Mouse (Mus musculus) CH12.LX (cell line): ENCODE measurements around the gene Klc1. TPM values are rescaled to one million over a fixed set of nuclear protein-coding genes. Genes with fewer than 3 reads are reported as not detected.

ENCODE experiments used
- DNase-seq: peaks from one replicate; pipeline ENCODE4 v3.0.0-alpha.2; 2013; ENCODE audit errors: extremely low read depth
- H3K27ac ChIP-seq: 2 replicates; pipeline ENCODE4 v1.5.1; 2012; ENCODE audit warnings: low read depth, mild to moderate bottlenecking, control low read depth, moderate library complexity; ENCODE audit not compliant: insufficient read depth
- H3K27me3 ChIP-seq: replicated peaks from 2 replicates; pipeline ENCODE3; 2012; ENCODE audit warnings: inconsistent platforms
- H3K36me3 ChIP-seq, 2 experiments: replicated peaks in 1 of 2; 2 replicates each; pipeline versions ENCODE3 to v1.6.1; 2012; ENCODE audit warnings: inconsistent platforms in 1 of 2, low read length in 1 of 2, mild to moderate bottlenecking in 1 of 2, mixed read lengths in 1 of 2, moderate library complexity in 1 of 2; ENCODE audit not compliant: control insufficient read depth in 1 of 2, insufficient read depth in 1 of 2
- H3K4me1 ChIP-seq, 2 experiments: 2 replicates each; pipeline ENCODE4 v1.6.1; 2012; ENCODE audit warnings: inconsistent platforms in 1 of 2, moderate library complexity in 1 of 2; ENCODE audit not compliant: insufficient read depth in 2 of 2, control insufficient read depth in 1 of 2
- H3K4me2 ChIP-seq: 2 replicates; pipeline ENCODE4 v1.6.1; 2012; ENCODE audit warnings: low read depth, mild to moderate bottlenecking, control low read depth; ENCODE audit not compliant: poor library complexity, insufficient read depth, severe bottlenecking
- H3K4me3 ChIP-seq, 3 experiments: fragments of 150-350 bp in 1 of 3; sonication (generic) in 1 of 3; replicated peaks in 1 of 3; 2 replicates each; pipeline versions ENCODE3 to v1.5.1; 2011 to 2012; ENCODE audit warnings: low read depth in 2 of 3, low read length in 2 of 3, mild to moderate bottlenecking in 2 of 3, moderate library complexity in 2 of 3, control low read depth in 1 of 3, improper control_type of control experiment in 1 of 3, inconsistent platforms in 1 of 3, mixed read lengths in 1 of 3; ENCODE audit not compliant: poor library complexity in 1 of 3
- H3K79me2 ChIP-seq: replicated peaks from 2 replicates; pipeline ENCODE4 v1.6.1; 2012; ENCODE audit warnings: mild to moderate bottlenecking, moderate library complexity; ENCODE audit not compliant: control insufficient read depth, poor library complexity, insufficient read depth, severe bottlenecking; ENCODE audit errors: extremely low read depth
- H3K9ac ChIP-seq: 2 replicates; pipeline ENCODE4 v1.6.1; 2012; ENCODE audit warnings: low read depth, mild to moderate bottlenecking, control low read depth, moderate library complexity; ENCODE audit not compliant: insufficient read depth
- H3K9me3 ChIP-seq: replicated peaks from 2 replicates; pipeline ENCODE3; 2012; ENCODE audit warnings: low read length, inconsistent platforms, mixed read lengths
- BHLHE40 ChIP-seq: IDR thresholded peaks from 2 replicates; pipeline ENCODE4 v1.6.1; 2011; ENCODE audit warnings: mild to moderate bottlenecking, low read depth, low read length, improper control_type of control experiment
- CHD2 ChIP-seq: IDR thresholded peaks from 2 replicates; pipeline ENCODE4 v1.6.1; 2011; ENCODE audit warnings: low read length, improper control_type of control experiment
- CTCF ChIP-seq, 2 experiments: IDR thresholded peaks in 1 of 2; conservative IDR thresholded peaks in 1 of 2; 2 replicates each; pipeline ENCODE4 v1.5.1; 2011 to 2012; ENCODE audit warnings: low read depth in 2 of 2, low read length in 2 of 2, improper control_type of control experiment in 1 of 2, inconsistent platforms in 1 of 2, mild to moderate bottlenecking in 1 of 2, moderate library complexity in 1 of 2
- ELF1 ChIP-seq: IDR thresholded peaks from 2 replicates; pipeline ENCODE4 v1.6.1; 2014; ENCODE audit warnings: low read depth, mild to moderate bottlenecking, inconsistent platforms, low read length, improper control_type of control experiment
- GABPA ChIP-seq: IDR thresholded peaks from 2 replicates; pipeline ENCODE4 v1.6.1; 2012; ENCODE audit warnings: low read depth, low read length, improper control_type of control experiment, inconsistent platforms; ENCODE audit not compliant: insufficient replicate concordance
- HCFC1 ChIP-seq: IDR thresholded peaks from 2 replicates; pipeline ENCODE4 v1.6.1; 2012; ENCODE audit warnings: low read depth, mild to moderate bottlenecking, inconsistent platforms, low read length, improper control_type of control experiment
- JUN ChIP-seq: IDR thresholded peaks from 2 replicates; pipeline ENCODE4 v1.6.1; 2011; ENCODE audit warnings: low read depth, mild to moderate bottlenecking, low read length, improper control_type of control experiment, moderate library complexity; ENCODE audit not compliant: insufficient read depth
- JUND ChIP-seq: conservative IDR thresholded peaks from 2 replicates; pipeline ENCODE4 v1.6.1; 2011; ENCODE audit warnings: low read depth, low read length, improper control_type of control experiment
- KAT2A ChIP-seq: IDR thresholded peaks from 2 replicates; pipeline ENCODE4 v1.6.1; 2012; ENCODE audit warnings: low read length, improper control_type of control experiment, inconsistent platforms; ENCODE audit not compliant: insufficient replicate concordance
- MAX ChIP-seq: IDR thresholded peaks from 2 replicates; pipeline ENCODE4 v1.6.1; 2011; ENCODE audit warnings: low read length, improper control_type of control experiment
- MAZ ChIP-seq: IDR thresholded peaks from 2 replicates; pipeline ENCODE4 v1.6.1; 2012; ENCODE audit warnings: low read depth, mild to moderate bottlenecking, inconsistent platforms, low read length, improper control_type of control experiment, moderate library complexity
- MEF2A ChIP-seq: IDR thresholded peaks from 2 replicates; pipeline ENCODE4 v1.6.1; 2014; ENCODE audit warnings: low read depth, mild to moderate bottlenecking, inconsistent platforms, low read length, improper control_type of control experiment, borderline replicate concordance
- NRF1 ChIP-seq: IDR thresholded peaks from 2 replicates; pipeline ENCODE4 v1.6.1; 2014; ENCODE audit warnings: low read depth, mild to moderate bottlenecking, inconsistent platforms, low read length, improper control_type of control experiment, moderate library complexity
- PAX5 ChIP-seq: IDR thresholded peaks from 2 replicates; pipeline ENCODE4 v1.6.1; 2012; ENCODE audit warnings: low read length, inconsistent platforms, mixed read lengths
- POLR2A ChIP-seq: IDR thresholded peaks from 2 replicates; pipeline ENCODE4 v1.6.1; 2011; ENCODE audit warnings: low read depth, mild to moderate bottlenecking, improper control_type of control experiment, low read length
- POLR2AphosphoS2 ChIP-seq: IDR thresholded peaks from 2 replicates; pipeline ENCODE4 v1.6.1; 2011; ENCODE audit warnings: low read depth, low read length, improper control_type of control experiment
- RAD21 ChIP-seq: IDR thresholded peaks from 2 replicates; pipeline ENCODE4 v1.6.1; 2011; ENCODE audit warnings: low read depth, mild to moderate bottlenecking, low read length, improper control_type of control experiment, moderate library complexity
- SIN3A ChIP-seq: IDR thresholded peaks from 2 replicates; pipeline ENCODE4 v1.6.1; 2012; ENCODE audit warnings: low read length, improper control_type of control experiment, inconsistent platforms
- SMC3 ChIP-seq: IDR thresholded peaks from 2 replicates; pipeline ENCODE4 v1.6.1; 2011; ENCODE audit warnings: low read depth, low read length, improper control_type of control experiment
- TBP ChIP-seq: conservative IDR thresholded peaks from 2 replicates; pipeline ENCODE4 v1.6.1; 2011; ENCODE audit warnings: low read depth, low read length, improper control_type of control experiment
- USF1 ChIP-seq: IDR thresholded peaks from 2 replicates; pipeline ENCODE4 v1.6.1; 2014; ENCODE audit warnings: low read depth, mild to moderate bottlenecking, inconsistent platforms, low read length, improper control_type of control experiment
- USF2 ChIP-seq: conservative IDR thresholded peaks from 2 replicates; pipeline ENCODE4 v1.6.1; 2011; ENCODE audit warnings: low read depth, low read length, improper control_type of control experiment
- dilution Hi-C: fragments of 300-500 bp; cut with MboI; formaldehyde crosslinking; loops from 2 replicates; pipeline ENCODE4 v1.14.3; 2020; ENCODE audit warnings: low sequenced_read_pairs; ENCODE audit not compliant: extremely low pct_unique_long_range_greater_than_20kb, extremely low pct_ligation_motif_present
- in situ Hi-C: fragments of 300-500 bp; cut with MboI; formaldehyde crosslinking; loops from 3 replicates; pipeline ENCODE4 v1.14.3; 2019; ENCODE audit warnings: low sequenced_read_pairs, low pct_ligation_motif_present, low pct_unique_long_range_greater_than_20kb, mixed read lengths
- polyA plus RNA-seq: library from polyadenylated mRNA; unstranded; fragments of >175 nt; gene quantifications from 2 replicates; pipeline ENCODE4 v1.2.1, GENCODE M21; 2012; ENCODE audit warnings: low read depth; ENCODE audit not compliant: insufficient read length
- total RNA-seq, 2 experiments: library from RNA; depleted of rRNA; stranded (reverse); fragments of 300-350 nt in 1 of 2; fragments of >200 nt in 1 of 2; gene quantifications; 2 replicates each; pipeline ENCODE4 v1.2.3; 2012 to 2014

The Klc1 gene
- total and polyA plus RNA-seq, 3 experiments = 45.6 to 77.0 (median 55.1) TPM

DNA sequence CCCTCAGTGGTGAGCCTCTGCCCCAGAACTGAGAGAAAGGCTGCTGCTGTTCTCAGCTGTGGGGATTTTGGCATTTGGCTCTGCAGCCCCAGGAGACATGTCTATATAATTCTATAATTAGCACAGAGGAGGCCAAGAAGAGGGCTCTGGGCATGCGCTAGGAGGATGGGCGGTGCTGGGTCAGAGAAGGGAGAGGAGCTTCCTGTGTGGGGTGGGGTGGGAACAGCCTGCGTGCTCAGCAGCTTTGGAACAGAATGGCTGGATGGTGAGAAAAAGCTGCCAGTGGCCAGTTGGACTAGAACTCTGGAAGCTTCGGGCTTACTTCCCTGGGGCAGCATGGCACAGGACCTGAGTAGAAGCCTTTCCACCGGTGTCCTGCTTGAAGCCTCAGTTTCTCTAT, 12.6 kb upstream of the Klc1 start (continued):
- TF ChIP-seq JUN = no peak
- peak; percentile 70 for TF ChIP-seq SIN3A
- peak; percentile 97 for TF ChIP-seq NRF1
- no peak for TF ChIP-seq POLR2AphosphoS2
- peak; percentile 66 for TF ChIP-seq ELF1
- TF ChIP-seq CHD2 = no peak
- no peak for TF ChIP-seq GABPA

DNA sequence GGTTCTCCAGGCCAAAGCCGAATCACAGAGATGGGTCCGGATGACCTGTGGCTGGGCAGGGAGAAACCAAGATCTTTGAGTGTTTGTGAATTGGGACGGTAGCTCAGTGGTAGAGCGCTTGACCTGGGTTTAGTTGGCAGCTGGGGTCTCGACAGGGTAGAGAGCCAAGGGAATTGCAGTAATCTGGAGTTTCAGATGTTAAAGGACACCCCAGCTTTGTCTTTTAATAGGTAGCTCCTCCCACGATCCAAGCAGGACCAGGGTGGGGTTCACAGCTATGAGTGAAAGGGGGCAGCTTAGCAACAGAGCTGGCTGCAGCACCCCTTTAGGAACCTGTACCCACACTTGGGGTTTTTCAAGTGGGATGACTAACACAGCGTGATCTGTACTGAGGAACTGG, 11.2 kb upstream of the Klc1 start:
- dilution Hi-C loops = no loop called here
- Histone ChIP-seq H3K36me3 (no peaks in the 10 kb centered on the region), H3K4me3 (no peak overlapping the region), H3K4me1 (peaks cover 35 to 48% of the 10 kb centered on the region in 2 experiments), H3K27me3 (no peaks in the 10 kb centered on the region), H3K9ac (no peak overlapping the region), H3K27ac (no peak overlapping the region), H3K79me2 (no peaks in the 10 kb centered on the region), H3K9me3 (peaks cover 4% of the 10 kb centered on the region), H3K4me2 (no peak overlapping the region)
- in situ Hi-C loops = loop anchor here (10.0 kb wide), 1 partner anchor 107 kb away; no protein-coding TSS in a partner anchor
- DNase-seq = no peak
- TF ChIP-seq GABPA (no peak), CTCF (conservative IDR thresholded peaks at IDR 0.05 in 1 of 2, IDR thresholded peaks at IDR 0.05 in 1 of 2; ENCODE audit: low read depth in 2 of 2, low read length in 2 of 2) (no peak), SMC3 (no peak), MEF2A (no peak), PAX5 (no peak)

- peaks cover 8% of the 10 kb centered on the region for H3K27me3 ChIP-seq
- H3K27ac ChIP-seq = no peak overlapping the region
- H3K36me3 ChIP-seq = no peaks in the 10 kb centered on the region
- H3K79me2 ChIP-seq = no peaks in the 10 kb centered on the region
- TF ChIP-seq CHD2 (no peak), POLR2A (no peak)
- no peak overlapping the region for H3K9ac ChIP-seq
- dilution Hi-C loops = no loop called here
- no peak for DNase-seq
- in situ Hi-C loops = no loop called here
- peaks cover 8 to 20% of the 10 kb centered on the region in 2 experiments for H3K4me1 ChIP-seq
- H3K9me3 ChIP-seq = peaks cover 4% of the 10 kb centered on the region
- no peak overlapping the region for H3K4me2 ChIP-seq
- H3K4me3 ChIP-seq = no peak overlapping the region
These were observed 7.9 kb upstream of the Klc1 start for GRCm38 (mm10) chr12:111750739-111751138.

DNA sequence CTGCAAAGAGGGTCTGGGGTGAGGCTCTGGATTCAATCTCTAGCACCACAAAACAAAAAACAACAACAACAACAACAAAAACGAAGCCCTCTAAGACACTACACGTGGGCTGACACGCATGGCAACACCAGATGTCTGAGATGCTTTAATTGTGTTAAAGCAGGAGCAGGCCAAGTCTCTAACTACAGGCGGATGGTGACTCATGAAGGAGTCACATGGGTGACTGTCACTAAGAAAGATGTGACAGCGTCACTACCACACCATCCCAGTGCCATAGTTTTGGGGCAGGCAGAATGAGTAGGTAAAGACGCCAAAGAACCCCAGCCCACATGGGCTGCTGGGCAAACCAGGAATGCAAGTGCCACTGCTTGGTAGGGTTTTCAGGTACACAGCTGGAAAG, 6.2 kb upstream of the Klc1 start:
- Histone ChIP-seq H3K4me3 (no peak overlapping the region), H3K79me2 (no peaks in the 10 kb centered on the region), H3K9me3 (peaks cover 4% of the 10 kb centered on the region), H3K27me3 (peaks cover 18% of the 10 kb centered on the region), H3K4me2 (no peak overlapping the region), H3K27ac (no peak overlapping the region), H3K4me1 (peaks cover 0 to 4% of the 10 kb centered on the region in 2 experiments; a peak in 2 of 4 replicates), H3K36me3 (no peaks in the 10 kb centered on the region), H3K9ac (no peak overlapping the region)
- in situ Hi-C loops (no loop called here), dilution Hi-C loops (no loop called here)
- no peak for DNase-seq
- TF ChIP-seq SIN3A (no peak), TBP (no peak), JUND (no peak), PAX5 (no peak), MAX (no peak), USF1 (no peak), CHD2 (no peak), RAD21 (no peak), KAT2A (no peak), CTCF (conservative IDR thresholded peaks at IDR 0.05 in 1 of 2, IDR thresholded peaks at IDR 0.05 in 1 of 2; ENCODE audit: low read depth in 2 of 2, low read length in 2 of 2) (no peak), NRF1 (no peak), MAZ (no peak), USF2 (no peak), MEF2A (no peak), BHLHE40 (no peak), HCFC1 (no peak)
